12 mouse cellular contexts compared by ENCODE assay signal in the genomic region with DNA sequence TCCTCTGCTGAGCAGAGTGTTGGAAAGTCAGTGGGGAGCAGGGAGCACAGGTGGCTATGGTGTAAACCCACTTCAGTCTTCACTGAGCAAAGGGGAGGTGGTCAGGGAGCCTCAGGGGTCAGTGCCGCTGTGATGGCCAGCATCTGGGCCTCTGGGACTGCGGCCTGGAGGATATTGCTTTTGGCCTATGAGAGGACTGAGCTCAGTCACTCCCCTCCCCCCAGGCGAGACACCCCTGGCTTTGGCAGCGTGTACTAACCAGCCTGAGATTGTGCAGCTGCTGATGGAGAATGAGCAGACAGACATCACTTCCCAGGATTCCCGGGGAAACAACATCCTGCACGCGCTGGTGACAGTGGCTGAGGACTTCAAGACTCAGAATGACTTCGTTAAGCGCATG. TPM values are rescaled to one million over a fixed set of nuclear protein-coding genes. Genes with fewer than 3 reads are reported as not detected.
DNase-seq lines count a peak whose midpoint lies in the region; ATAC-seq and TF ChIP-seq lines count a peak whose summit lies in the region.
"Had no signal": no experiment of that assay in that cellular context is flagged by ENCODE, and none has a peak within 500 bp of the region (broad histone marks: within the 10 kb centered on the region; RNA-seq: fewer than 3 reads in every experiment).

No protein-coding gene starts in this region.

- H3K27me3 ChIP-seq in heart, postnatal 0 days (ENCODE audit: control insufficient read depth, insufficient read depth, low read length), result no peaks in the 10 kb centered on the region
- H3K27me3 ChIP-seq: embryonic facial prominence, embryonic 13.5 days had no signal

- peak overlapping the region; percentile 64 for H3K27ac ChIP-seq in layer of hippocampus, adult 2 months
- no peak overlapping the region; the same call in 1 of the 2 replicates for H3K27ac ChIP-seq in heart, postnatal 0 days (ENCODE audit: low read depth)
- peak overlapping the region; percentile 30; the same call in 1 of the 2 replicates for H3K27ac ChIP-seq in olfactory bulb, adult 2 months (ENCODE audit: insufficient read depth, low read depth, low read length)
- H3K27ac ChIP-seq: embryonic facial prominence, embryonic 13.5 days had no signal

- no peaks in the 10 kb centered on the region for H3K4me1 ChIP-seq in heart, postnatal 0 days (ENCODE audit: control insufficient read depth, insufficient read depth)
- peaks cover 15% of the 10 kb centered on the region for H3K4me1 ChIP-seq in olfactory bulb, adult 2 months (ENCODE audit: control insufficient read depth, insufficient read depth, low read length)

- TF ChIP-seq EP300 in heart, postnatal 0 days (IDR thresholded peaks at IDR 0.05; ENCODE audit: low read depth), result no peak

- no peak overlapping the region for H3K4me3 ChIP-seq in layer of hippocampus, adult 2 months
- no peak overlapping the region for H3K4me3 ChIP-seq in heart, postnatal 0 days (ENCODE audit: low read depth, low read length)
- no peak overlapping the region for H3K4me3 ChIP-seq in olfactory bulb, adult 2 months (ENCODE audit: insufficient read depth, low read depth, low read length)
- H3K4me3 ChIP-seq: embryonic facial prominence, embryonic 13.5 days had no signal

- H3K9me3 ChIP-seq in heart, postnatal 0 days (replicated peaks; ENCODE audit: control insufficient read depth, low read length), result no peaks in the 10 kb centered on the region
- H3K9me3 ChIP-seq: embryonic facial prominence, embryonic 13.5 days had no signal

- H3K9ac ChIP-seq in heart, postnatal 0 days (replicated peaks; ENCODE audit: low read depth, low read length), result no peak overlapping the region
- H3K9ac ChIP-seq: embryonic facial prominence, embryonic 13.5 days; liver, postnatal 0 days had no signal

- no peak overlapping the region for H3K4me2 ChIP-seq in heart, postnatal 0 days (ENCODE audit: low read depth, low read length)
- H3K4me2 ChIP-seq: embryonic facial prominence, embryonic 13.5 days had no signal

- no peak for TF ChIP-seq CTCF in layer of hippocampus, adult 2 months (conservative IDR thresholded peaks at IDR 0.05)
- TF ChIP-seq CTCF in heart, postnatal 0 days (IDR thresholded peaks at IDR 0.05; ENCODE audit: low read depth), result no peak
- TF ChIP-seq CTCF in olfactory bulb, adult 2 months (IDR thresholded peaks at IDR 0.05; ENCODE audit: insufficient read depth, low read depth, low read length), result no peak

- TF ChIP-seq POLR2A in olfactory bulb, adult 2 months (IDR thresholded peaks at IDR 0.05; ENCODE audit: insufficient read depth, low read depth, low read length), result no peak

- DNase-seq in layer of hippocampus, adult 2 months (ENCODE audit: low spot score in 2 of 2), result no peak
- DNase-seq in layer of hippocampus, postnatal 14 days (ENCODE audit: low spot score in 2 of 2), result no peak
- peak; percentile 12 for DNase-seq in heart, postnatal 0 days (ENCODE audit: low spot score)
- DNase-seq in kidney, postnatal 14 days, result peak; percentile 58
- DNase-seq in retina, postnatal 1 day, result no peak
- DNase-seq in layer of hippocampus, postnatal 36 days, result no peak
- DNase-seq in cerebellum, adult 18-20 months, result no peak
- DNase-seq: liver, postnatal 0 days had no signal

- no peaks in the 10 kb centered on the region for H3K36me3 ChIP-seq in heart, postnatal 0 days (replicated peaks; ENCODE audit: control insufficient read depth, insufficient read depth, low read length)
- H3K36me3 ChIP-seq: embryonic facial prominence, embryonic 13.5 days had no signal

- WGBS in heart, postnatal 0 days, result 28% methylated on average over 9 of the region's 9 CpGs
- WGBS in olfactory bulb, adult 2 months, result 79% methylated on average over 9 of the region's 9 CpGs

- peak; percentile 25 for ATAC-seq in heart, postnatal 0 days (ENCODE audit: insufficient read depth, low read depth)
- ATAC-seq: liver, postnatal 0 days had no signal

RNA-seq across cellular contexts. Expression of gene Trpv3, which starts 16.2 kb away (rescaled TPM):
- total RNA-seq in layer of hippocampus, adult 2 months (2021), result under 1 TPM; 0.54 to 0.59 TPM
- total RNA-seq in layer of hippocampus, postnatal 14 days (2021), result under 1 TPM; 0.41 to 0.55 TPM
- 0.04 TPM in 1 of 2 replicates, not detected in the other for total RNA-seq in heart, postnatal 0 days (2014; rRNA removed; ENCODE audit: low replicate concordance)
- 0.07 and 0.08 TPM in 2 replicates for polyA plus RNA-seq in heart, postnatal 0 days (2015; fragmentation: Nextera tagmentation; extraction: Ambion mirVana)
- polyA plus RNA-seq in olfactory bulb, adult 2 months (2012; ENCODE audit: insufficient read depth, insufficient read length, low replicate concordance, missing spikeins), result not detected in 2 replicates
- total RNA-seq in layer of hippocampus, postnatal 36 days (2021), result under 1 TPM; 0.25 to 0.38 TPM

RNA-seq across cellular contexts. Expression of gene Aspa, which starts 46.0 kb away (rescaled TPM):
- 10 to 100 TPM; 10.8 to 12.6 TPM for total RNA-seq in layer of hippocampus, adult 2 months (2021)
- total RNA-seq in layer of hippocampus, postnatal 14 days (2021), result 1 to 10 TPM; 3.8 to 4.5 TPM
- not detected in 2 replicates for total RNA-seq in heart, postnatal 0 days (2014; rRNA removed; ENCODE audit: low replicate concordance)
- 0.23 and 0.37 TPM in 2 replicates for polyA plus RNA-seq in heart, postnatal 0 days (2015; fragmentation: Nextera tagmentation; extraction: Ambion mirVana)
- polyA plus RNA-seq in olfactory bulb, adult 2 months (2012; ENCODE audit: insufficient read depth, insufficient read length, low replicate concordance, missing spikeins), result not detected in 2 replicates
- total RNA-seq in layer of hippocampus, postnatal 36 days (2021), result 10 to 100 TPM; 11.9 to 14.4 TPM

RNA-seq across cellular contexts. Expression of gene Gm49340, which starts 46.2 kb away (rescaled TPM):
- total RNA-seq in layer of hippocampus, adult 2 months (2021), result not detected
- total RNA-seq in layer of hippocampus, postnatal 14 days (2021), result not detected
- not detected in 2 replicates for total RNA-seq in heart, postnatal 0 days (2014; rRNA removed; ENCODE audit: low replicate concordance)
- polyA plus RNA-seq in heart, postnatal 0 days (2015; fragmentation: Nextera tagmentation; extraction: Ambion mirVana), result not detected in 2 replicates
- polyA plus RNA-seq in olfactory bulb, adult 2 months (2012; ENCODE audit: insufficient read depth, insufficient read length, low replicate concordance, missing spikeins), result not detected in 2 replicates
- total RNA-seq in layer of hippocampus, postnatal 36 days (2021), result not detected
- total RNA-seq: left cerebral cortex, postnatal 25 days had no signal
- polyA plus RNA-seq: embryonic facial prominence, embryonic 13.5 days; hindbrain, embryonic 11.5 days had no signal

RNA-seq across cellular contexts. Expression of gene Spata22, which starts 46.2 kb away (rescaled TPM):
- total RNA-seq in layer of hippocampus, adult 2 months (2021), result not detected
- not detected for total RNA-seq in layer of hippocampus, postnatal 14 days (2021)
- total RNA-seq in heart, postnatal 0 days (2014; rRNA removed; ENCODE audit: low replicate concordance), result not detected in 2 replicates
- not detected in 2 replicates for polyA plus RNA-seq in heart, postnatal 0 days (2015; fragmentation: Nextera tagmentation; extraction: Ambion mirVana)
- polyA plus RNA-seq in olfactory bulb, adult 2 months (2012; ENCODE audit: insufficient read depth, insufficient read length, low replicate concordance, missing spikeins), result not detected in 2 replicates
- total RNA-seq in layer of hippocampus, postnatal 36 days (2021), result not detected
- total RNA-seq: left cerebral cortex, postnatal 25 days had no signal
- polyA plus RNA-seq: embryonic facial prominence, embryonic 13.5 days; hindbrain, embryonic 11.5 days had no signal

RNA-seq across cellular contexts. Expression of gene Trpv1, which starts 49.3 kb away (rescaled TPM):
- total RNA-seq in layer of hippocampus, adult 2 months (2021), result not detected
- total RNA-seq in layer of hippocampus, postnatal 14 days (2021), result not detected
- total RNA-seq in heart, postnatal 0 days (2014; rRNA removed; ENCODE audit: low replicate concordance), result 3.1 TPM in 1 of 2 replicates, not detected in the other
- polyA plus RNA-seq in heart, postnatal 0 days (2015; fragmentation: Nextera tagmentation; extraction: Ambion mirVana), result 0.07 TPM in 1 of 2 replicates, not detected in the other
- not detected in 2 replicates for polyA plus RNA-seq in olfactory bulb, adult 2 months (2012; ENCODE audit: insufficient read depth, insufficient read length, low replicate concordance, missing spikeins)
- under 1 TPM in 1 of 2 experiments, not detected in 1; 0.17 TPM for total RNA-seq in layer of hippocampus, postnatal 36 days (2021)
- polyA plus RNA-seq: embryonic facial prominence, embryonic 13.5 days; hindbrain, embryonic 11.5 days had no signal

Comparison
In these comparisons a context has a peak if more than half of its experiments do, and no peak if none do; other contexts are left out.
1. DNase-seq: peak in heart, postnatal 0 days (single experiment) and kidney, postnatal 14 days (single experiment); none in layer of hippocampus, adult 2 months (0 of 2), layer of hippocampus, postnatal 14 days (0 of 2), retina, postnatal 1 day (single experiment), layer of hippocampus, postnatal 36 days (0 of 2) and cerebellum, adult 18-20 months (0 of 2).